Mouse (Mus musculus) midbrain, embryonic 12.5 days (tissue): Measurements from ENCODE around the gene Lefty2. TPM values are rescaled to one million over a fixed set of nuclear protein-coding genes. Genes with fewer than 3 reads are reported as not detected.
"Not testable (repeated sequence)": the region's sequence is repeated elsewhere in the genome, so short reads cannot be mapped to it uniquely, and the experiment has no call there.

ENCODE experiments used
- ATAC-seq: fragments of 200-750 bp; cut with Nextera tagmentation; 2 replicates; pipeline ENCODE4 v1.8.0; 2017; ENCODE audit warnings: low read depth, moderate TSS enrichment, moderate library complexity; ENCODE audit not compliant: low FRiP score
- H3K27ac ChIP-seq: fragments of 300-500 bp; sonication (generic); replicated peaks from 2 replicates; pipeline ENCODE4 v1.5.1; 2016; ENCODE audit warnings: mild to moderate bottlenecking
- H3K27me3 ChIP-seq: fragments of 300-500 bp; sonication (generic); 2 replicates; pipeline ENCODE4 v1.6.1; 2016; ENCODE audit warnings: mild to moderate bottlenecking
- H3K36me3 ChIP-seq: fragments of 300-500 bp; sonication (generic); 2 replicates; pipeline ENCODE4 v1.6.1; 2016
- H3K4me1 ChIP-seq: fragments of 300-500 bp; sonication (generic); 2 replicates; pipeline ENCODE4 v1.6.1; 2016
- H3K4me2 ChIP-seq: fragments of 300-500 bp; sonication (generic); replicated peaks from 2 replicates; pipeline ENCODE4 v1.6.1; 2016; ENCODE audit warnings: mild to moderate bottlenecking, moderate library complexity
- H3K4me3 ChIP-seq: fragments of 300-500 bp; sonication (generic); 2 replicates; pipeline ENCODE4 v1.5.1; 2016; ENCODE audit warnings: mild to moderate bottlenecking
- H3K9ac ChIP-seq: fragments of 300-500 bp; sonication (generic); replicated peaks from 2 replicates; pipeline ENCODE4 v1.6.1; 2016; ENCODE audit warnings: mild to moderate bottlenecking, moderate library complexity
- H3K9me3 ChIP-seq: fragments of 300-500 bp; sonication (generic); 2 replicates; pipeline ENCODE4 v1.6.1; 2016; ENCODE audit warnings: mild to moderate bottlenecking
- WGBS: fragments of 180-500 bp; shearing (Covaris S2); methylation state at CpG from one replicate; pipeline ENCODE4 v1.1.7; 2016; 5-methylcytosine and 5-hydroxymethylcytosine counted together
- polyA plus RNA-seq: library from polyadenylated mRNA; unstranded; fragments of >200 nt; fragmentation: Nextera tagmentation; extraction: Ambion mirVana; gene quantifications from 2 replicates; pipeline ENCODE4 v1.2.1, GENCODE M21; 2016

The Lefty2 gene
- polyA plus RNA-seq, 1 experiment from 2014 or later = not detected

GRCm38 (mm10) chr1:180874615-180875014, 18.3 kb upstream of the Lefty2 start:
- Histone ChIP-seq H3K9me3 (no peaks in the 10 kb centered on the region), H3K4me1 (no peaks in the 10 kb centered on the region), H3K9ac (no peak overlapping the region), H3K4me2 (no peak overlapping the region), H3K27ac (no peak overlapping the region), H3K36me3 (no peaks in the 10 kb centered on the region), H3K4me3 (no peak overlapping the region), H3K27me3 (no peaks in the 10 kb centered on the region)
- WGBS = 84% methylated on average over 2 of the region's 2 CpGs
- no peak for ATAC-seq

- Histone ChIP-seq H3K36me3 (no peaks in the 10 kb centered on the region), H3K9ac (no peak overlapping the region), H3K27me3 (no peaks in the 10 kb centered on the region), H3K4me3 (no peak overlapping the region), H3K9me3 (no peaks in the 10 kb centered on the region), H3K4me1 (no peaks in the 10 kb centered on the region), H3K4me2 (no peak overlapping the region), H3K27ac (no peak overlapping the region)
- ATAC-seq = no peak
- WGBS = 88% methylated on average over 9 of the region's 9 CpGs
These were observed 17.8 kb upstream of the Lefty2 start for GRCm38 (mm10) chr1:180875126-180875525.

- Histone ChIP-seq H3K4me3 (no peak overlapping the region), H3K36me3 (no peaks in the 10 kb centered on the region), H3K4me2 (no peak overlapping the region), H3K27me3 (no peaks in the 10 kb centered on the region), H3K27ac (no peak overlapping the region), H3K9ac (no peak overlapping the region), H3K4me1 (no peaks in the 10 kb centered on the region), H3K9me3 (no peaks in the 10 kb centered on the region)
- WGBS = 73% methylated on average over 4 of the region's 4 CpGs
- no peak for ATAC-seq
These were observed 15.4 kb upstream of the Lefty2 start for GRCm38 (mm10) chr1:180877466-180877865.

GRCm38 (mm10) chr1:180881768-180882167, 11.1 kb upstream of the Lefty2 start:
- H3K27me3 ChIP-seq = 0 out of 2 replicates have a peak, but pooled peaks cover under 1% of the 10 kb centered on the region
- no peak overlapping the region for H3K4me2 ChIP-seq
- H3K9me3 ChIP-seq = no peaks in the 10 kb centered on the region
- 83% methylated on average over 3 of the region's 3 CpGs for WGBS
- H3K27ac ChIP-seq = no peak overlapping the region
- H3K36me3 ChIP-seq = no peaks in the 10 kb centered on the region
- no peak for ATAC-seq
- H3K4me1 ChIP-seq = no peaks in the 10 kb centered on the region
- H3K9ac ChIP-seq = no peak overlapping the region
- H3K4me3 ChIP-seq = no peak overlapping the region

GRCm38 (mm10) chr1:180883731-180884130, 9.2 kb upstream of the Lefty2 start:
- no peak overlapping the region for H3K4me2 ChIP-seq
- H3K9ac ChIP-seq = 0 out of 2 replicates have a peak overlapping the region, but pooled peaks have one; percentile 20
- peaks cover 7% of the 10 kb centered on the region for H3K4me1 ChIP-seq
- peaks cover 9% of the 10 kb centered on the region for H3K27me3 ChIP-seq
- H3K9me3 ChIP-seq = no peaks in the 10 kb centered on the region
- no peak for ATAC-seq
- H3K36me3 ChIP-seq = no peaks in the 10 kb centered on the region
- no peak overlapping the region for H3K4me3 ChIP-seq
- WGBS = 52% methylated on average over 7 of the region's 7 CpGs
- H3K27ac ChIP-seq = 0 out of 2 replicates have a peak overlapping the region, but pooled peaks have one; percentile 20

- no peak overlapping the region for H3K4me2 ChIP-seq
- WGBS = 85% methylated on average over 9 of the region's 9 CpGs
- no peaks in the 10 kb centered on the region for H3K36me3 ChIP-seq
- ATAC-seq = no peak
- H3K9ac ChIP-seq = no peak overlapping the region
- H3K9me3 ChIP-seq = no peaks in the 10 kb centered on the region
- peaks cover 15% of the 10 kb centered on the region for H3K27me3 ChIP-seq
- no peak overlapping the region for H3K27ac ChIP-seq
- no peak overlapping the region for H3K4me3 ChIP-seq
- H3K4me1 ChIP-seq = peaks cover 13% of the 10 kb centered on the region
These were observed 8.4 kb upstream of the Lefty2 start for GRCm38 (mm10) chr1:180884484-180884883.

- Histone ChIP-seq H3K36me3 (no peaks in the 10 kb centered on the region), H3K4me1 (peaks cover 13% of the 10 kb centered on the region), H3K4me2 (peak overlapping the region; percentile 19), H3K9me3 (no peaks in the 10 kb centered on the region), H3K4me3 (no peak overlapping the region), H3K27me3 (peaks cover 36% of the 10 kb centered on the region), H3K27ac (no peak overlapping the region), H3K9ac (no peak overlapping the region)
- 9% methylated on average over 13 of the region's 13 CpGs for WGBS
- ATAC-seq = peak; percentile 81
These were observed 4.3 kb upstream of the Lefty2 start for GRCm38 (mm10) chr1:180888556-180889042.

GRCm38 (mm10) chr1:180889172-180889571, 3.7 kb upstream of the Lefty2 start:
- no peaks in the 10 kb centered on the region for H3K36me3 ChIP-seq
- no peak overlapping the region for H3K9ac ChIP-seq
- H3K27ac ChIP-seq = no peak overlapping the region
- peaks cover 42% of the 10 kb centered on the region for H3K27me3 ChIP-seq
- no peaks in the 10 kb centered on the region for H3K9me3 ChIP-seq
- peaks cover 13% of the 10 kb centered on the region for H3K4me1 ChIP-seq
- WGBS = 41% methylated on average over 7 of the region's 7 CpGs
- no peak overlapping the region for H3K4me3 ChIP-seq
- ATAC-seq = no peak
- peak overlapping the region; percentile 19 for H3K4me2 ChIP-seq

- ATAC-seq = no peak
- H3K9me3 ChIP-seq = no peaks in the 10 kb centered on the region
- H3K36me3 ChIP-seq = no peaks in the 10 kb centered on the region
- H3K4me3 ChIP-seq = no peak overlapping the region
- H3K4me2 ChIP-seq = no peak overlapping the region
- no peak overlapping the region for H3K27ac ChIP-seq
- H3K27me3 ChIP-seq = peaks cover 48% of the 10 kb centered on the region
- 47% methylated on average over 6 of the region's 6 CpGs for WGBS
- H3K9ac ChIP-seq = no peak overlapping the region
- H3K4me1 ChIP-seq = peaks cover 13% of the 10 kb centered on the region
These were observed 3.1 kb upstream of the Lefty2 start for GRCm38 (mm10) chr1:180889841-180890240.

GRCm38 (mm10) chr1:180894088-180894987, 1.4 kb downstream of the Lefty2 start:
- Histone ChIP-seq H3K4me3 (peak overlapping the region; percentile 20), H3K4me2 (peak overlapping the region; percentile 35), H3K27me3 (peaks cover 44% of the 10 kb centered on the region)
- ATAC-seq, H3K9ac ChIP-seq, H3K9me3 ChIP-seq, H3K4me1 ChIP-seq, H3K36me3 ChIP-seq, H3K27ac ChIP-seq: not testable (repeated sequence)
- WGBS = 4% methylated on average over 48 of the region's 51 CpGs

- ATAC-seq = no peak
- WGBS = 2% methylated on average over 4 of the region's 4 CpGs
- Histone ChIP-seq H3K4me1 (peaks cover 19% of the 10 kb centered on the region), H3K27ac (no peak overlapping the region), H3K9me3 (no peaks in the 10 kb centered on the region), H3K36me3 (peaks cover 2% of the 10 kb centered on the region), H3K4me2 (no peak overlapping the region), H3K4me3 (no peak overlapping the region), H3K9ac (no peak overlapping the region), H3K27me3 (peaks cover 3% of the 10 kb centered on the region; the same call in 1 of the 2 replicates)
These were observed 8.2 kb downstream of the Lefty2 start for GRCm38 (mm10) chr1:180901107-180901506.

- no peak for ATAC-seq
- Histone ChIP-seq H3K27me3 (0 out of 2 replicates have a peak, but pooled peaks cover 3% of the 10 kb centered on the region), H3K27ac (no peak overlapping the region), H3K9me3 (no peaks in the 10 kb centered on the region), H3K4me1 (peaks cover 26% of the 10 kb centered on the region), H3K4me2 (no peak overlapping the region), H3K4me3 (no peak overlapping the region), H3K9ac (no peak overlapping the region), H3K36me3 (peaks cover 19% of the 10 kb centered on the region)
- WGBS = 35% methylated on average over 5 of the region's 5 CpGs
These were observed 10.0 kb downstream of the Lefty2 start for GRCm38 (mm10) chr1:180902915-180903314.
